Mouse (Mus musculus) gastrocnemius, postnatal 10 days (tissue): ENCODE results near the gene Imp4. TPM values are rescaled to one million over a fixed set of nuclear protein-coding genes. Genes with fewer than 3 reads are reported as not detected.

Experiments used
- DNase-seq: peaks from one replicate; pipeline ENCODE4 v3.0.0; 2021; ENCODE audit warnings: mixed read lengths
- microRNA-seq, 2 experiments: library from miRNA; unstranded; fragments of <30 nt; microRNA quantifications; one replicate each; pipeline ENCODE4 v1.2.0; 2021
- total RNA-seq, 2 experiments: library from RNA; stranded (reverse); gene quantifications; 2 replicates each; pipeline ENCODE4 v1.2.3; 2021

The Imp4 gene
- total RNA-seq, 2 experiments from 2014 or later, result 19.0 to 20.6 TPM

DNA sequence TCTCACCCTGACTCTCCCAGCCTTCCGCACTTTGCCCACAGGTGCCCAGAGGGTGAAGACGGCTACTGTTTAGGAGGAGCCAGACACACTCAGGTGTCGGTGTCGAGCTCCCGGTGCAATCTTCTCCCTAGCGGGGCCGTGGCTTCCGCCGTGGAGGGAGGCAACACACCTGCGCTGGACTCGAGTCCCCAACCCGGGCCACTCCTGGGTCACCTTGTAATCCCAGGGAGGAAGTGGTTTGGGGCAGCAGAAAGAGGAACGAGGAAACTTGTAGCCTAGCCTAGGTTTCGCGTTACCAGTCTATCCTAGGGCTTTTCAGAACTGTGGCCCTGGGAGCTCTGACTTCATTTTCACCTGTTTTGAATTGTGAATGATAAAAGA is 20.4 kb downstream of the Imp4 start:
- DNase-seq, result no peak

DNA sequence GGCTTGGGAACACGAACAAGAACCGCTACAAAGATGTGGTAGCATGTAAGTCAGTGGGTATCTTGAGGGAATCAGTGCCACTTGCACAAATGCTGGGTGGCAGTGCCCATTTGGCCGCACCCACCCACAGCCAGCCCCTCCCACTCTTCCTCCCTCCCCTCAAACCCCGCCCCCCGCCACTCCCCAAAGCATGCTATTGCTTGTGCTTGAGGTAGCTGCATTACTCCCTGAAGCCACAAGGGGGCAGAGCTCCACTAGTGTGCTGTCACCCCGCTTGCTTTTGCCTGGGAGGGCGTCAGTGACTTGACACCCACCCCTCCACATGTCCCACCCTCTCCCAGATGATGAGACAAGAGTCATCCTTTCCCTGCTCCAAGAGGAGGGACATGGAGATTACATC is 23.1 kb downstream of the Imp4 start:
- peak; percentile 65 for DNase-seq

DNA sequence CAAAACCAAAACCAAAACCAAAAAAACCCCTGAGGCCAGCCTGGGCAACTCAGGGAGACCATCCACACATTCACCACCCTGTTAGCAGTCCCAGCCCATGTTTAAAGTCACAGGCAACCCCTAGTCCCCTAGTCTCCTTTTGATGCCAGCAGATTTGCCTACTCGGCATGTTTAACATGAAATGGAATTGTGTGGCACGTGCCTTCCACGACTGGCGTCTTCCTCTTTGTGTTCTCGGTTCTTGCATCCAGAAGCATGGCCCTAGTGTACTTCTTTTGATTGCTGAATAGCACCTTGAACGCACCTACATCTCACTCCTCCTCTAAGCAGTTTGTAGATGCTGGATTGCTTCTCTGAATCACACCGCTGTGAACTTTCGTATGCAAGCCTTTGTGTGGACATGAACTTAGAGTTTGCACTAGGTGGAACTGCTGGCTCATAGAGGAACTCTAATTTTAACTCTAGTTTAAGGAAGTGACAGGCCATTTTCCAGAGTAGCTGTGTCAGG is 24.7 kb downstream of the Imp4 start:
- no peak for DNase-seq

DNA sequence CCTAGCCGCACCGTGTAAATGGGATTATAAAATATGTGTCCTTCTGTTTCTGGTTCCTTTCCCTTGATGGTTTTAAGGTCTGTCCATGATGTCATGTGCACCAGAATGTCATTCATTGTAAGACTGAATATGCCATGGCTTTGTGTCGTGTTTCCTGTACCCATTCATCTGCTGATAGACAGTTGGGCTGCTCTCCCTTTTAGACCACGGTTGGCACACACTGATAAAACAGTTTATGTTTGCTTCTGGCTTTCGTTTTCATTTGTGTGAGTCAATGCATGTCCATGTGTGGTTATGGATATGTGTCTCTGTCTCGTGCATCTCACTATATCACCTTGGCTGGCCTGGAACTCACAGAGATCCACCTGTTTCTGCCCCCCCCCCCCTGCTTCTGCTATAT is 25.8 kb downstream of the Imp4 start:
- DNase-seq, result no peak

GRCm38 (mm10) chr1:34468051-34468450 is 28.4 kb downstream of the Imp4 start:
- no peak for DNase-seq

GRCm38 (mm10) chr1:34468500-34468899 is 28.8 kb downstream of the Imp4 start:
- no peak for DNase-seq

DNA sequence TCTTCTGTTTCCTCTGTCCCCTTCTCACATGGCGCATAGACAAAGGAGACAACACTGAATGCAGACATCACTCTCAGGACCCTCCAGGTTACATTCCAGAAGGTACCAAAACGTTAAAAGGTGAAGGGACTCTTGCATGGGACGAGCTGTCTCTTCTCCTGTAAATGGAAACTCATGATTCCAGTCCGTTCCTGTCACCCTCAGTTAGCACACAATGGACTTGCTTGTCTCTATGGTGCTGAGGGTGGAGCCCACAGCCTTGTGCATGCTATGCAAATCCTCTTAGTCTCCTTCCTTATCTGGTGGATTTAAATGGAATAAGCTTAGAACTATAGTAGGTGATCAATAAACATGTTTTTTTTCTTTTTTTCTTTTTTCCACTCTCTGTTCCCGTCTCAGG is 30.1 kb downstream of the Imp4 start:
- no peak for DNase-seq

DNA sequence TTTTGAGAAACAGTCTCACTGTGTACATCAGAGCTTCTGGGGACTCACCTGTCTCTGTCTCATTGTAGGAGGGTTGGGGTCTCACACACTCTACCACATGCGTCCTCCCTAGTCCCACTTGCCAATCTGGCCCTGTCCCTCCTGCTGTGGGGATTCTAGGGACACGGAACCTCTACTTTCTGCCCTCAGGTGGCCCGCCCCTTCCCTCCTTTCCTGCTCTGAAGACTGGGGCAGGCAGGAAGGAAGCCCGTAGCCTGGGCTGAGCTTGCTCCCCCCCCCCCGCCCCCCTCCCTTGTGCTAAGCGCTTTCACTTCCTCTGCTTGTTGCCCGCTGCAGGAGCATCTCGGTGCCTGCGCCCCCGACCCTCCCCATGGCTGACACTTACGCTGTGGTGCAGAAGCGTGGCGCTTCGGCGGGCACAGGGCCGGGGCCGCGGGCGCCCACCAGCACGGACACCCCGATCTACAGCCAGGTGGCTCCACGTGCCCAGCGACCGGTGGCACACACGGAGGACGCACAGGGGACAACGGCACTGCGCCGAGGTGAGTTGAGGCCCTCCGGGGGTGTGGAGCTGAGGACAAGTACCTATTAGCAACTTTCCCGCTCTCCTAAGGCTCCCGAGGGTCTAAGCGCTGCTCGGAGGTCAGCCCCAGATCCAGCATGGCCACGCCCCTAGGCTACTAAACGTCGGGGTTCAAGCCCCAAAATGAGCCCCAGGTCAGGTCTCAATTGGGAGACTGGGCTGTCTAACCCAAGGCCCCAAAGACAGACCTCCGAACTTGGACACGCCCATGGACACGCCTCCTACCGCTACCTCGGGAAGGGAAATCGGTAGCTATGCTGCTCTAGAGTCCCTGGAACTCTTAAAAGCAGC is 33.0 kb downstream of the Imp4 start:
- DNase-seq, result peak; percentile 25

GRCm38 (mm10) chr1:34478891-34479655 is 39.4 kb downstream of the Imp4 start:
- no peak for DNase-seq

DNA sequence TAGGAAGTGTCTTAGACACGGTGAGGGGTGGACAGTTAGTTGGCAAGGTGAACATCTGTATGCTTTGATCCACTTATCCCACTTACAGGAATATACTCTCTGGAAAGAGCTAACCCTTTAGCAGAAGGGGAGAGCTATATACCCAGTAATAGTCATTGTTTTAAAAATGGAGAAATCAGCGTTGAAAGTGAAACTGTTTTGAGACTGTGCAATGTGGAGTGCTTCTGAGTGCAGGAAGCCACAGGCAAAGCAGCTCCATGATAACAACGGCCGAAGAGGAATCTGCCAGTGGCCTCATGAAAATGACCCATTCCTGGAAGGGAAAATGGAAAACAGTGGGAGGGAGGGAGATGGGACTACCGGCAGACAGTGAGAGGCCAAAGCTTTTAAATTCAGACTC is 41.1 kb downstream of the Imp4 start:
- no peak for DNase-seq

DNA sequence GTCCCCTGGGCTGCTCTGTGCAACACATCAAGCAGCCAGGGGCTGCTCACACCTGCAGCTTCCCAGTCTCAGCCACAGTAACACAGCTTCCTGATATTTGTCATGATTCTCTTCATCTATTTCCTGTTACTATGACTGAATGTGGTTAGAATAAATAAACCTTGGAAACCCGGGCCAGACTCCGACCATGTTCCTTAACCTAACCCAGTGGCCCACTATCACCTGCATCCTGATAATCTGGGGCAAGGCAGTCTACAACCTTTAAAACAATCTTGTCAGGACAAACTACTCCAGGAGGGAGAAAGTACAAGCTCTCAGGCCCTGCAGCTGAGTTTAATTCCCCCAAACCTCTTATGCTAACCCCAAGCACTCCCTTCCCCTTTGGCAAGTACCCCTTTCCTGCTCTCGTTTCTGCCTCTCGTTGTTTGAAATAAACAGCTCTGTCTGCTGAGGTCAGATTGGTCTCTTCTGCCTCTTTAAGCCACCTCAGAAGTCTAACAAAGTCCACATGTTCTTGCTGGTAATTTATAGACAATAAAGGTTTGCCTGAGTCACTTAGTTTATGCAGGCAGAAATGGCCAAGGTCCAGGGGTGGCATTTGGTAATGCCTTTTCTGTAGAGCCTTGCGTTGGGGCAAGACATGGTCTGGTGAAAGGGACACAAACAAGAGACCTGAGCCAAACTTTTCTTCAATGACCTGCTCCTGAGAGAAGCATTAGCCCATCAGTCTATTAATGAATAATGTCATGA is 42.4 kb downstream of the Imp4 start:
- DNase-seq, result no peak

DNA sequence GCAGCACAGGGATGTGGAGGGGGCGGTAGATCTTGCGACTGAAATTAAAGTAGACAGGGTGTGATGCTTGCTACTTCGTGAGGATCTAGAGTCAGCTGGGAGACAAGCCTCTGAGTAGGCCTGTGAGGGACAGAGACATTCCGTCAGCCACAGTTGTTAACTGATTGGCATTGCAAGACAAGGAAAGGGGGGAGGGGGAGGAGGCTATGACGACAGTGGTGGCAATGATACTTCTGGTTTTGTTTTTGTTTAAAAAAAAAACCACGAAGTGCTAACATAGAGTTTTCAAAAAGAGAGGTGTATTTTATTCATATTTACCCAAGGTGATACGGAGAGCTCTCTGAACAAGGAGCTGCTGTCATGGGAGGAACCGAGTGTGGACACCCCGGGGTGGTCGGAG is 44.8 kb downstream of the Imp4 start:
- no peak for DNase-seq

- no peak for DNase-seq
Measured at GRCm38 (mm10) chr1:34485461-34486188, 46.0 kb downstream of the Imp4 start.

DNA sequence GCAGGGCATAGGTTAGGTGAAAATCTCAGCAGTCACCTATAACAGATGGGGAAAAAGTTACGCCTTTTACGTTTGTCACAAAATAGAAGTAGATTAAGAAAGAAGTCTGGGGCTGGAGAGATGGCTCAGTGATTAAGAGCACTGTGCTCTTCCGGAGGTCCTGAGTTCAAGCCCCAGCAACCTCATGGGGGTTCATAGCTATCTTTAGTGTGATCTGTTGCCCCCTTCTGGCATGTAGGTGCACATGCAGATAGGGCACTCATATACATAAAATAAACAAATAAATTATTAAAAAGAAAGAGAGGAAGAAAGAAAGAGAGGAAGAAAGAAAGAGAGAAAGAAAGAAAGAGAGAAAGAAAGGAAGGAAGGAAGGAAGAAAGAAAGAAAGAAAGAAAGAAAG is 47.7 kb downstream of the Imp4 start:
- no peak for DNase-seq

GRCm38 (mm10) chr1:34489852-34490541 is 50.3 kb downstream of the Imp4 start:
- DNase-seq, result no peak

GRCm38 (mm10) chr1:34491480-34491879 is 51.8 kb downstream of the Imp4 start:
- no peak for DNase-seq

Small RNA genes lying within 50 kb of the gene (microRNA-seq; reads per million reads assigned to microRNA genes)
- 0 reads per million in 2 experiments for gene Mir5103

Other genes starting within 250 kb of the Imp4 start
- 10 to 100 TPM; 15.2 to 15.4 TPM for gene Ccdc115, start 179 bp upstream of the Imp4 start, total RNA-seq
- gene Ptpn18, start 19.9 kb downstream of the Imp4 start, total RNA-seq, result 1 to 10 TPM; 4.3 to 8.6 TPM
- not detected for gene Prss39, start 58.6 kb downstream of the Imp4 start, total RNA-seq
- gene Cfc1, start 95.8 kb downstream of the Imp4 start, total RNA-seq, result not detected
- not detected for gene Prss40, start 121.1 kb downstream of the Imp4 start, total RNA-seq
- gene Amer3, start 139.8 kb downstream of the Imp4 start, total RNA-seq, result under 1 TPM; 0.09 TPM